Mouse (Mus musculus) granulocyte monocyte progenitor cell, adult 5-6 weeks (primary cell): ENCODE measurements around the gene Traf3ip2. TPM values are rescaled to one million over a fixed set of nuclear protein-coding genes. Genes with fewer than 3 reads are reported as not detected.

Experiments
- ATAC-seq: replicated peaks from 2 replicates; pipeline ENCODE4 v1.8.0; 2016; ENCODE audit warnings: mild to moderate bottlenecking, moderate TSS enrichment, inconsistent platforms; ENCODE audit not compliant: poor library complexity, severe bottlenecking
- total RNA-seq, 2 experiments: library from RNA; stranded (forward) in 1 of 2; stranded (reverse) in 1 of 2; fragments of 200-712, 200-1000 nt in 1 of 2; fragments of >200 nt in 1 of 2; fragmentation: Nextera tagmentation in 1 of 2; gene quantifications; 2 replicates each; pipeline ENCODE4 v1.2.3; 2014 to 2017

The Traf3ip2 gene
- total RNA-seq, 2 experiments from 2014 or later, result 2.5 to 2.9 TPM

GRCm38 (mm10) chr10:39629746-39630552, 17.2 kb downstream of the Traf3ip2 start:
- no peak for ATAC-seq

GRCm38 (mm10) chr10:39630811-39631210, 18.1 kb downstream of the Traf3ip2 start:
- ATAC-seq, result no peak

GRCm38 (mm10) chr10:39631627-39632026, 18.9 kb downstream of the Traf3ip2 start:
- ATAC-seq, result no peak

GRCm38 (mm10) chr10:39633379-39633778, 20.6 kb downstream of the Traf3ip2 start:
- no peak for ATAC-seq

GRCm38 (mm10) chr10:39634423-39635101, 21.8 kb downstream of the Traf3ip2 start:
- ATAC-seq, result peak; percentile 86

GRCm38 (mm10) chr10:39638862-39639261, 26.1 kb downstream of the Traf3ip2 start:
- no peak for ATAC-seq

GRCm38 (mm10) chr10:39639783-39640182, 27.0 kb downstream of the Traf3ip2 start:
- no peak for ATAC-seq

- no peak for ATAC-seq
Measured at GRCm38 (mm10) chr10:39640817-39641226, 28.1 kb downstream of the Traf3ip2 start.

GRCm38 (mm10) chr10:39645789-39646628, 33.3 kb downstream of the Traf3ip2 start:
- 0 out of 2 replicates have a peak, but pooled peaks have one; percentile 27 for ATAC-seq

GRCm38 (mm10) chr10:39646629-39647019, 33.9 kb downstream of the Traf3ip2 start:
- no peak; the same call in 1 of the 2 replicates for ATAC-seq

- no peak for ATAC-seq
Measured at GRCm38 (mm10) chr10:39647118-39647517, 34.4 kb downstream of the Traf3ip2 start.

- no peak for ATAC-seq
Measured at GRCm38 (mm10) chr10:39648278-39648677, 35.5 kb downstream of the Traf3ip2 start.

GRCm38 (mm10) chr10:39649550-39649949, 36.8 kb downstream of the Traf3ip2 start:
- ATAC-seq, result no peak

GRCm38 (mm10) chr10:39650316-39650715, 37.6 kb downstream of the Traf3ip2 start:
- no peak for ATAC-seq

GRCm38 (mm10) chr10:39654001-39654416, 41.3 kb downstream of the Traf3ip2 start:
- ATAC-seq, result no peak

GRCm38 (mm10) chr10:39658901-39659410, 46.2 kb downstream of the Traf3ip2 start:
- no peak for ATAC-seq

GRCm38 (mm10) chr10:39659411-39660268, 46.9 kb downstream of the Traf3ip2 start:
- ATAC-seq, result no peak

GRCm38 (mm10) chr10:39660269-39660655, 47.5 kb downstream of the Traf3ip2 start:
- ATAC-seq, result no peak

GRCm38 (mm10) chr10:39660698-39661097, 48.0 kb downstream of the Traf3ip2 start:
- no peak for ATAC-seq
